Mouse (Mus musculus): Measurements from ENCODE around the gene Smoc2. TPM values are rescaled to one million over a fixed set of nuclear protein-coding genes. Genes with fewer than 3 reads are reported as not detected.

The Smoc2 gene
- polyA plus RNA-seq, 1 experiment = 24.6 TPM

DNA sequence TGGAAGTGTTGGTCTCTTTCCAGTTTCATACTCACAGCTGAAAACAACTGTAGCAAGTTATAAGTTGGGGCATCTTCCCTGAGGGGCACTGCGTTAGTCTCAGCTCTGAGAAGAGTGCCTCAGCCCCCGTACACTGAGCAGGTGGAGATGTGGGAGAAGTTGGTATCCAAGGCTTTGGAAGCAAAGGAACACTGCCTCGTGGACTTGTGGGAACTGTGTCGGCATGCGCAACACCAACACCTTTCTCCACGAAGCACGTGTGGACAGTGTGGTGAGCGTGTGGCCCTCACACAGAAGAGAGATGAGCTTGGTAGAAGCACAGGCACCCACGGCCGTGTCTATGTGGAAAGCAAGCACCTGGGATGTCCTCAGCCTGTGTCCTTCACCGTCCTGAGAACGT is 64.1 kb downstream of the Smoc2 start:
- Histone ChIP-seq H3K4me1 (ENCODE audit: control insufficient read depth, insufficient read depth, low read length) (no peaks in the 10 kb centered on the region), H3K4me3 (ENCODE audit: control insufficient read depth, low read depth, low read length) (no peak overlapping the region), H3K27ac (ENCODE audit: control insufficient read depth, insufficient read depth, low read depth, low read length) (no peak overlapping the region), H3K27me3 (ENCODE audit: control insufficient read depth, insufficient read depth, low read length) (no peaks in the 10 kb centered on the region), H3K36me3 (ENCODE audit: control insufficient read depth, insufficient read depth, low read length) (no peaks in the 10 kb centered on the region)
- TF ChIP-seq CTCF (IDR thresholded peaks at IDR 0.05; ENCODE audit: control insufficient read depth, insufficient read depth, insufficient replicate concordance, low read depth, low read length) = no peak
- no peak for TF ChIP-seq POLR2A (IDR thresholded peaks at IDR 0.05; ENCODE audit: control insufficient read depth, low read depth, low read length)

DNA sequence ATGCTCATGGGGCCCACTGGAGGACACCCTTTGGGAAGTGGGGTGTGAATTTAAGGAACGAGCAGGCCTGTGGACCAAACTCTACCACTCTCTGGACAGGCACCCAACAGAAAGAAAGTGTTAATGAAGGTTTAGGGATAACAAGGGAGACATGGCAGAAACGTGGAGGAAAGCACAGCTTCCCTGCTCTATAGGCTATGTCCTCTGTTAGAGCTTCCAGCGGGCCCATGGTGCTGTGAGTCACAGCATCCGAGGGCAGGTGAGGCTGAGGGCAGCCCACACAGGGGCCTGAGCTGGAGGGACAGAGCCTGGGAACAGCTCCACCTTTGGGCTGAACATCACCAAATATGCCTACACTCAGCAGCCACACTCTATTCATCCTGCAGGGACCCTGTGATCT is 66.2 kb downstream of the Smoc2 start:
- no peaks in the 10 kb centered on the region for H3K36me3 ChIP-seq (ENCODE audit: control insufficient read depth, insufficient read depth, low read length)
- no peak for TF ChIP-seq POLR2A (IDR thresholded peaks at IDR 0.05; ENCODE audit: control insufficient read depth, low read depth, low read length)
- H3K27ac ChIP-seq (ENCODE audit: control insufficient read depth, insufficient read depth, low read depth, low read length) = no peak overlapping the region
- H3K27me3 ChIP-seq (ENCODE audit: control insufficient read depth, insufficient read depth, low read length) = no peaks in the 10 kb centered on the region
- no peak overlapping the region for H3K4me3 ChIP-seq (ENCODE audit: control insufficient read depth, low read depth, low read length)
- no peaks in the 10 kb centered on the region for H3K4me1 ChIP-seq (ENCODE audit: control insufficient read depth, insufficient read depth, low read length)

- Histone ChIP-seq H3K27ac (ENCODE audit: control insufficient read depth, insufficient read depth, low read depth, low read length) (no peak overlapping the region), H3K36me3 (ENCODE audit: control insufficient read depth, insufficient read depth, low read length) (no peaks in the 10 kb centered on the region), H3K4me1 (ENCODE audit: control insufficient read depth, insufficient read depth, low read length) (no peaks in the 10 kb centered on the region), H3K27me3 (ENCODE audit: control insufficient read depth, insufficient read depth, low read length) (no peaks in the 10 kb centered on the region), H3K4me3 (ENCODE audit: control insufficient read depth, low read depth, low read length) (no peak overlapping the region)
- no peak for TF ChIP-seq POLR2A (IDR thresholded peaks at IDR 0.05; ENCODE audit: control insufficient read depth, low read depth, low read length)
Observed at GRCm38 (mm10) chr17:14346891-14347290, 67.6 kb downstream of the Smoc2 start.

DNA sequence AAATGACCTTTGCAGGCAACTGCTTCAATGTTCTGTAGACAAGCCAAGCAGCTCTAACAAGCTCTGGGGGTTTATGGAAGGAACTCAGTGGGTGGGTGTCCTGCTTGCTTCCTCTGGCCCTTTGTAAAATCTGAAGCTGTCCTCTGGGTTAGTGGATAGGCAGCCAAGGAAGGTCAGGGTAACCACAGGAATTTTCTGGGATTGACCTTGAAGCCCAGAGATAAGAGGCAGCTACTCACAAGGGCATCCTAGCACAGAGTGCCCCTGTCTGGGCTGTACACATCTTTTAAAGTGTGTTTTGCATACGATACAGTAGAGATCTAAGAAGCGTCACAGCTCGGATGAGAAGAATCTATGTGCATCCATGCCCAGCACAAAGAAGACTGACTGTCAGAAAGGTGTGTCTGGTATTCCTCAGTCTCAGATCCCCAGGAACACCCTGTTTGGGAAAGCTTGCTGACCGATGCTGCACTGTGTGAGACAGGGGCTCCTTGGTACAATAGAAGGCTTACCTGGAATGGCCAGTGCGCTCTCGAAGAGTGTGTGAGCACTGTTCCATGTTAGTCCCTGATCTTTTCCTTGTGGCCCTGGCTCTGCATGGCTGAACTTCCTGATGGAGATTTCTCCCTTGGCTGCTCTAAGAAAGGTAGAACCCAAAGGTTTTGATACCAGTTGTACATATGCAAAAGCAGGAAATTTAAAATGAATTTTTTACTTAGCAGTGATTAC is 69.9 kb downstream of the Smoc2 start:
- Histone ChIP-seq H3K4me3 (ENCODE audit: control insufficient read depth, low read depth, low read length) (no peak overlapping the region), H3K27ac (ENCODE audit: control insufficient read depth, insufficient read depth, low read depth, low read length) (no peak overlapping the region), H3K27me3 (ENCODE audit: control insufficient read depth, insufficient read depth, low read length) (no peaks in the 10 kb centered on the region), H3K4me1 (ENCODE audit: control insufficient read depth, insufficient read depth, low read length) (no peaks in the 10 kb centered on the region), H3K36me3 (ENCODE audit: control insufficient read depth, insufficient read depth, low read length) (no peaks in the 10 kb centered on the region)
- TF ChIP-seq CTCF (IDR thresholded peaks at IDR 0.05; ENCODE audit: control insufficient read depth, insufficient read depth, insufficient replicate concordance, low read depth, low read length) = no peak
- no peak for TF ChIP-seq POLR2A (IDR thresholded peaks at IDR 0.05; ENCODE audit: control insufficient read depth, low read depth, low read length)

- H3K27me3 ChIP-seq (ENCODE audit: control insufficient read depth, insufficient read depth, low read length) = no peaks in the 10 kb centered on the region
- TF ChIP-seq POLR2A (IDR thresholded peaks at IDR 0.05; ENCODE audit: control insufficient read depth, low read depth, low read length) = no peak
- no peak for TF ChIP-seq CTCF (IDR thresholded peaks at IDR 0.05; ENCODE audit: control insufficient read depth, insufficient read depth, insufficient replicate concordance, low read depth, low read length)
- H3K4me3 ChIP-seq (ENCODE audit: control insufficient read depth, low read depth, low read length) = no peak overlapping the region
- H3K36me3 ChIP-seq (ENCODE audit: control insufficient read depth, insufficient read depth, low read length) = no peaks in the 10 kb centered on the region
- H3K27ac ChIP-seq (ENCODE audit: control insufficient read depth, insufficient read depth, low read depth, low read length) = no peak overlapping the region
- H3K4me1 ChIP-seq (ENCODE audit: control insufficient read depth, insufficient read depth, low read length) = no peaks in the 10 kb centered on the region
Observed at GRCm38 (mm10) chr17:14353219-14354079, 74.1 kb downstream of the Smoc2 start.

DNA sequence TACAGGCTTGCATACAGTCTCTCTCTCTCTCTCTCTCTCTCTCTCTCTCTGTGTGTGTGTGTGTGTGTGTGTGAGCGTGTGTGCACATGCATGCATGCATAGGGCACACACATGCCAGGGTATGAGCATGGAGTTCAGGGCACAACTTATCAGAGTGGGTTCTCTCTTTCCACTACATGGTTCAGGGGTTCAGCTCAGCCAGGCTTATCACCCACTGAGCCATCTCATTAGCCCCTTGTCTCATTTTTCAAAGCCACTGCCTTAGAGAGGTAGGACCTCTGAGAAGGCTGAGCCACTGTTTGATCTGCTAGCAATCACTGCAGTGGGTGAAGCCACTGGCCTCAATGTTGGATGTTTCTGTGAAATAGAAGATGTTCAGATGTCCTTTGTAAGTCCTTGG is 82.2 kb downstream of the Smoc2 start:
- H3K36me3 ChIP-seq (ENCODE audit: control insufficient read depth, insufficient read depth, low read length) = no peaks in the 10 kb centered on the region
- H3K27me3 ChIP-seq (ENCODE audit: control insufficient read depth, insufficient read depth, low read length) = no peaks in the 10 kb centered on the region
- no peak overlapping the region for H3K27ac ChIP-seq (ENCODE audit: control insufficient read depth, insufficient read depth, low read depth, low read length)
- H3K4me1 ChIP-seq (ENCODE audit: control insufficient read depth, insufficient read depth, low read length) = no peaks in the 10 kb centered on the region
- H3K4me3 ChIP-seq (ENCODE audit: control insufficient read depth, low read depth, low read length) = no peak overlapping the region
- no peak for TF ChIP-seq POLR2A (IDR thresholded peaks at IDR 0.05; ENCODE audit: control insufficient read depth, low read depth, low read length)
- no peak for TF ChIP-seq CTCF (IDR thresholded peaks at IDR 0.05; ENCODE audit: control insufficient read depth, insufficient read depth, insufficient replicate concordance, low read depth, low read length)

DNA sequence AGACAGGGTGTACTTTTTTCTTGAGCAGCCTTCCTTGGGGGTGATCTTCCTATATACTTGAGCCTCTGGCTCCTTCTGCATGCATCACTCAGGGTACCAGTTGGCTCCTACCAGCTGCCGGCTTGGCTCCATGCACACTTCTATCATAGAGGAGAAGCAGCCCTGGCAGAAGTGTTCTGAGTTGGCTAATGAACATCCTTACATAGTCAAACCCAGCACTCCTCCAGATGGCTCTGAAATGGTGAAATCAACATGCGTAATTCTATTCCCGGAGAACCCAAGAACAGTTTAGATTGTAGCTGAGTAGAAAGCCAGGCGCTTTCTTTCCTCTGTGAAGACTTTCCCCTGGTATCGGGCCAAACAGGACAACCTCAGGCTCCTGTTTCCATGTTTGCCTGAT is 91.2 kb downstream of the Smoc2 start:
- Histone ChIP-seq H3K27me3 (ENCODE audit: control insufficient read depth, insufficient read depth, low read length) (no peaks in the 10 kb centered on the region), H3K27ac (ENCODE audit: control insufficient read depth, insufficient read depth, low read depth, low read length) (no peak overlapping the region), H3K4me3 (ENCODE audit: control insufficient read depth, low read depth, low read length) (no peak overlapping the region), H3K36me3 (ENCODE audit: control insufficient read depth, insufficient read depth, low read length) (no peaks in the 10 kb centered on the region), H3K4me1 (ENCODE audit: control insufficient read depth, insufficient read depth, low read length) (peaks cover 2% of the 10 kb centered on the region)
- TF ChIP-seq CTCF (IDR thresholded peaks at IDR 0.05; ENCODE audit: control insufficient read depth, insufficient read depth, insufficient replicate concordance, low read depth, low read length) (no peak), POLR2A (IDR thresholded peaks at IDR 0.05; ENCODE audit: control insufficient read depth, low read depth, low read length) (no peak)

Measured in testis, adult 2 months (tissue).